Mouse (Mus musculus): ENCODE measurements around the gene Rhog.

GRCm38 (mm10) chr7:102256636-102257035, 782 bp upstream of the Rhog start:
- TF ChIP-seq CTCF (IDR thresholded peaks at IDR 0.05; ENCODE audit: low read depth) (no peak), EP300 (IDR thresholded peaks at IDR 0.05; ENCODE audit: low read depth) (no peak)
